Mouse (Mus musculus) bone marrow macrophage, adult 2 months (primary cell): ENCODE measurements at regions not wholly inside any gene's neighbourhood (a gene's known extent, or its start where the extent isn't known, plus 50 kb on each side); places are given as distances from the start of the nearest gene placed in this dataset.

Source experiments
- H3K27ac ChIP-seq: 2 replicates; pipeline ENCODE4 v1.5.1; 2012; ENCODE audit warnings: low read depth, low read length; ENCODE audit not compliant: insufficient read depth
- H3K4me1 ChIP-seq: 2 replicates; pipeline ENCODE4 v1.6.1; 2012; ENCODE audit warnings: low read length; ENCODE audit not compliant: control insufficient read depth, insufficient read depth
- H3K4me3 ChIP-seq: 2 replicates; pipeline ENCODE4 v1.5.1; 2012; ENCODE audit warnings: mild to moderate bottlenecking, low read length, moderate library complexity; ENCODE audit not compliant: insufficient read depth
- CTCF ChIP-seq: IDR thresholded peaks from 2 replicates; pipeline ENCODE4 v1.5.1; 2012; ENCODE audit warnings: low read depth, mild to moderate bottlenecking, low read length, moderate library complexity
- POLR2A ChIP-seq: IDR thresholded peaks from 2 replicates; pipeline ENCODE4 v1.6.1; 2012; ENCODE audit warnings: mild to moderate bottlenecking, low read depth, low read length, borderline replicate concordance

DNA sequence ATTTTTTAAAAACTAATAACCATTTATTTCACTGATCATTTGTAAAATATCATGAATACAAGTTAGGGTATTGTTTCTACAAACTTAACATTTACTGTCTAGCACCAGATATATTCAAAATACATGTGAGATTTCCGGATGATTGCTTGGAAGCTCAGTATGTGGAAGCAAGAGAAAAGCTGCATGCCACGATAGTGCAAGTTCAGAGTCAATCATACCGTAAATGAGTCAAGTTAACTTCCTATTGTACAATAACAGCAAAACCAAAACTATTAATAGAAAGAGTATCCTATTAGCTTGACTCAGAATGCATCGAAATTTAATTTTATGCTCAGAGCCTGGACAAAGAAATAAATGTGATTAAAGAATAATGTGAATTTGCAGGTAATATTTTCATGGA is 1284.6 kb upstream of the Cited2 start:
- Histone ChIP-seq H3K27ac (no peak overlapping the region), H3K4me1 (peaks cover 10% of the 10 kb centered on the region), H3K4me3 (no peak overlapping the region)
- no peak for TF ChIP-seq POLR2A
- no peak for TF ChIP-seq CTCF

DNA sequence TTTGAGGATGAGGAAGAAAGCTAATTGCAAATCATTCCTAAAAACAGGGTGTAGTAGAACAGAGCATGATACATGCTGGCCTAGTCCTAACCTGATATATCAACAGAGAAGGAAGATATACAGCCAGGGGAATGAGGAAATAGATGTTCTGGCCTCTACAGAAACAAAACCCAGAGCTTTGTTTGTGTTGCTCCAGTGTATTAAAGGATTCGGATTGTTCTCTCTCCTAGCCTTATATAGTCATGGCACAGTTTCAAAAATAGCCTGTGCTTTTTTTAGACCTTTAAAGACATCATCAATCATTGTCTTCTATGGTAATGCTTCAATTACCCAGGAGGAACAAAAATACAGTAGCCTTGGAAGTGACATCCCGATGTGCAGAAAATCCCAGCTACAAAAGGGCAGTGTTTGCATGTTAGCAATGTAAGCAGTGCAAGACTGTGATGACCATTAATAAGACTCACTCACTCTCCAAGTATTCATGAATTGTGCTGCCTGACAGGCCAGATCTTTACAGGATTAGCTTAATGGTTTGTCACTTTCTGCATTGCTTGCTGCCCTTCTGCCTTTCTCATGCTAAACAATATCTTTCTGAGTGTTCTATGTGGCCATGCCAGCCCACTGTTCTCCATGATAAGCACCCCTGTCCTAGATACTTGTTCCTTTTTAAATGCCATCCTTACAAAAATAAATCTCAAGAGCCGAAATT is 1281.9 kb upstream of the Cited2 start:
- Histone ChIP-seq H3K4me1 (peaks cover 10% of the 10 kb centered on the region), H3K27ac (no peak overlapping the region), H3K4me3 (no peak overlapping the region)
- no peak for TF ChIP-seq POLR2A
- TF ChIP-seq CTCF = no peak

DNA sequence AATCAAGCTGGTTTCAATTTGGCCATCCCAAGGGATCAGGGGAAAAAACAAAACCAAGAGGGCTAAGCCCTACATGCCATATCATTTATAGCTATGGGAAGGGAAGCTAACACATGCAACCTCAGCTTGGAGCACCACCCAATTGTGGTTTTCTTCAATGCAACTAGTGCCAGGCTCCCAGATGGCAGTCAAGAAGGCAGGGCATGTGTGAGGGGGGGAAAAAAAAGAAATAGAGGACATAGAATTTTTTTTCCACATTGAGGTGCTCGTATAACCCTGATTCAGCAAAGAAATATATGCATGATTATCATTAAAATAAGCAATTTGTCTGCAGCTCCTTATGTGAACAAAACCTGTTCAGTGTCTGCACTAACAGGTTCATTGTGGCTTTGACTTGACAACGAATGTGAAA is 1281.4 kb upstream of the Cited2 start:
- H3K4me1 ChIP-seq = peaks cover 10% of the 10 kb centered on the region
- TF ChIP-seq POLR2A = no peak
- TF ChIP-seq CTCF = no peak
- H3K4me3 ChIP-seq = no peak overlapping the region
- no peak overlapping the region for H3K27ac ChIP-seq

DNA sequence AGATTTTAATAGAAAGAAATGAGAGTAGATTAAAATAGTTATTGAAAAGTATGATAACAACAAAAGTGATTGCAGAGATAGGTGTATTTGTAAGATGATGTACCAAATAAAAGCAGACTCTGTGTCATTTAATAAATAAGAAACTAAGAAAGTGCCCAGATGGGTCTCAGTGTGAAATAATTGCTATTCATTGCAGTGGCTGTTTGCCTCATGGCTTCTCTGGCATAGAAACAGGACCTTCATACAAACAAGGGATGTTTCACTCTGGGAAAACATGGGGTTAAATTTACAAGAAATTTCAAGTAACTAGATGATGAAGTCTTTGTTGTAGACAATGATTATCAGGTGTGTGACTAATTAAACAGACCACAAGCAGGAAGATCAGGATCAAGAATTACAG is 1279.1 kb upstream of the Cited2 start:
- no peak overlapping the region for H3K27ac ChIP-seq
- TF ChIP-seq POLR2A (no peak), CTCF (no peak)
- H3K4me1 ChIP-seq = peaks cover 8% of the 10 kb centered on the region
- H3K4me3 ChIP-seq = no peak overlapping the region

DNA sequence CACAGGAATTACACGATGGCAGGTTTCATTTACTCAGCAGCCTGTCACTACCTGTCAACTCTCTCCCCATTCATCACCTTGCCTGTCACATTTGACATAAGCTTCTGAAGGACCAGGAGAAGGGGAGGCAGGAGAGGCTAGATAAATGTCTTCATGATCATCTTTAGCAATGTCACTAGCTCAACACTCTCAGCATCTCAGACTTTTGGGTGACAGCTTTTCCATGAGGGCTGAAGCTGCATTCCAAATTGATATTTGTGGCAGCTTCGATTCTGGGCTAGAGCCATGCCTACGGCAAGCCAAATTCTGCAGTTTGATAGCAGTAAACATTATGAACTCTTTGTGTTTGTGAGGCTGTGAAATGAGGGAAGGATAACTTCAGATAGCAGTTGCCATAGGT is 1255.1 kb upstream of the Cited2 start:
- no peak overlapping the region for H3K4me3 ChIP-seq
- TF ChIP-seq POLR2A (no peak), CTCF (no peak)
- H3K4me1 ChIP-seq = no peaks in the 10 kb centered on the region; the same call in 1 of the 2 replicates
- H3K27ac ChIP-seq = no peak overlapping the region

DNA sequence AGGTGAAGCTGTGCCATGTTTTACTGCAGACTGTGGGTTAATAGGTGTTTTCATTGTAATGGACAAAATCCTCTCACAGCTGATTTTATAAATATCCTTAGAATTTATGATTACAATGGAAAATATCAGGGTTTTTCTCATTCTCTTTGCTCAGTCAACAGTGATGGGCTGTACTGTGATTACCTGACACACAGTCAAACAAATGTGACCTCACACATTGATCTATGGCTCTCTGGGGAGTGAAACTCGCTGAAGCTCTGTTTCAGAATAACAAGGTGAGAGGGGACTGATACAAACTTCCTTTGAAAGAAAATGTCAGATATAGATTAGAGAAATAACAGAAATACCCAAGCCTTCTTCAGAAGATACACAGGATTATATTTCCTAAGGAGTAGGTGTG is 1253.3 kb upstream of the Cited2 start:
- TF ChIP-seq POLR2A (no peak), CTCF (no peak)
- Histone ChIP-seq H3K4me3 (no peak overlapping the region), H3K27ac (no peak overlapping the region), H3K4me1 (no peaks in the 10 kb centered on the region; the same call in 1 of the 2 replicates)

DNA sequence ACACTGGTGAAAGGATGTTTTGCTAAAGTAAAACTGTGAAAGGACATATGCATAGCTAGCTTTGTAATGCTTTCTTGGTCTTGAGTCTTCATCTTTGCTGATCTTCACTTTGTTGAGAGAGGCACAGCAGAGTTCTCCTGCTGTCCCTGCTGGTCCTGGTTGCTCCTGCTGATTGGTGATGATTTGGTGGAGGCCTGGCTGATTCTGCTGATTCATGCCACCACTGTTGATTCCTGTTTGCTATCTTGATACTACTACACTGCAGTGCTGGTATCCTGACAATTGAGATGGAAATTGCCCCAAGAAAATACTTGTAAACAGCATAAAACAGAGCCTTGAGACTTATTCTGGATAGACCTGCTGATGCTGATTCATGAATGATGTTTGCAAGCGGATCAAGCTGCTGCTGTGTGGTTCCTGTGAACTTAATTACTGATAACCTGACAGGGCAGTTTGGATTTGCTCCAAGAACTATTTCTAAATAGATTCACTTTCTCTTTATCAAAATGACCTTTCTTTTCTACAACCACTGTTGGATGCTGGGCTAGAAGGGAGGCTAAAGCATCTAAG is 1249.0 kb upstream of the Cited2 start:
- H3K4me1 ChIP-seq = no peaks in the 10 kb centered on the region; the same call in 1 of the 2 replicates
- H3K4me3 ChIP-seq = no peak overlapping the region
- H3K27ac ChIP-seq = no peak overlapping the region
- no peak for TF ChIP-seq CTCF
- no peak for TF ChIP-seq POLR2A

DNA sequence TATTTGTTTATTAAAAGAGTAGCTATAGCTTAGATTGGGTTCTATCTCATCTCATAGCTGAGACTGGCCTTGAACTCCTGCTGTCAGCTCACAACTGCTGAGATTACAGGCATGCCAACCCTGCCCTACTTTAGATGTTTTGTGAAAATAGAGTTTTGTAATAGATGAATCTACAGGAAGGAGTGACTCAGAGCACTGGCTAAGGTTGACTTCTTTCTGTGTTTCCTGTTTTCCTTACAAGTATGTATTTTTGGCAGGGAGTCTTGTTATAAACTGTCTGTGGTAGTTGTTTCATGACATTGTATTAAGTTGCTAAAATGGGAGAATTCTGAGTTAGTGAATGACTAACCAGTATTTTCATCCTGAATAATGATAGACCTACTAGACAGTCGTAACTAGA is 1224.4 kb upstream of the Cited2 start:
- peaks cover 2% of the 10 kb centered on the region; the same call in 1 of the 2 replicates for H3K4me1 ChIP-seq
- H3K27ac ChIP-seq = peak overlapping the region; percentile 40
- no peak for TF ChIP-seq POLR2A
- H3K4me3 ChIP-seq = no peak overlapping the region

DNA sequence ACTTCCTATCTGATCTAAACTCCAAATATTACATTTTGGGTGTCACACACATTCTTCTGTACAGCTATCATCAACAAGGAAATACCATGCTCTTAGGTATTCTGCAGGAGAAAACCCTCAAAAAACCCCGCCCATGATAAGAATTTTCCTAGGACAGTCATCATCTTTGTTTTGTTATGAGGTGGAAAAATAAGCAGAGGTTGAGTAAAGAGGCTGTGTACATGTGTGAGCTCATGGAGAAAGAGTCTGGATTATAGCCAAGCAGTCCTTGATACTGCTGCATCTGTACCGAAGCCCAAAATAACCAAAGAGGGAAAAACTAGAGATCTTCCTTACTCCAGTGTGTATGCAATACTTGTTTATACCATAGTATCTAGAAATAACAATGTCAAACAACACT is 1215.3 kb upstream of the Cited2 start:
- H3K27ac ChIP-seq = no peak overlapping the region
- H3K4me3 ChIP-seq = no peak overlapping the region
- no peak for TF ChIP-seq CTCF
- TF ChIP-seq POLR2A = no peak
- H3K4me1 ChIP-seq = peaks cover 2% of the 10 kb centered on the region; the same call in 1 of the 2 replicates

DNA sequence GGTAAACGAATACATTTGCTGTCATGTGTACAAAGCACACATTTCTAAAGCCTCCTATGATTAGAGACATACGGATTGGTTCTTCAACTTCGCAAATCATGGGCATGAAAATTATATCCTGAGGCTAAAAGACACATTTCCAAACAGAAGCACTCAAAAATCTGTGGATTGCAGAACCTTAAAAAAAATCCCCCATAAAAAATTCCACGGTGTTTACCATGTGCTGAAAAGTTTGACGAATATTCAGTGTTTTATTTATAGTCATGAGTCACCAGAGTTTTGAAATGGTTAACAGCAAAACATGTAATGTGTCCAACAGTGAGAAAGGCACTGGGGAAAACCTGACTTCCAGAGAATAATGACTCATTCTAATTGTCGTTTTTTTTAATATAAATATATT is 1214.9 kb upstream of the Cited2 start:
- H3K4me3 ChIP-seq = no peak overlapping the region
- TF ChIP-seq CTCF (no peak), POLR2A (no peak)
- peaks cover 2% of the 10 kb centered on the region; the same call in 1 of the 2 replicates for H3K4me1 ChIP-seq
- H3K27ac ChIP-seq = no peak overlapping the region

DNA sequence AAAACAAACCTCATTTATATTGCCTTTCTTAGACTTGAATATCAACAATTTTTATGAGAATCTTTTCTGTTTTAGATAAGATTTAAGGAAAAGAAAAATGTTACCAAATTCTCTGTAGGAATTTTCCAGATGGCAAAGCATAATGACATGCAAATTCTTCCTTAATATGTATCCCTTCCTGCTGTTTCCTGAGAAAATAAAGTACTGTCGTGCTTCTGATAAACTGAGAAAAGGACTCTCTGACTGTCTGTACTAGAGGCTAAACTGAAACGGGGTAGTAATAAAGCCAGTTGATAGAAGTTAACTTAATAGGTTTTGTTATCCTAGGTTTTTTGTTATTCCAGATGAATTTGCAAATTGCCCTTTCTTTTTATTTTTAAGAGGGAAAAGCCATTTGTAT is 1208.4 kb upstream of the Cited2 start:
- no peaks in the 10 kb centered on the region for H3K4me1 ChIP-seq
- no peak for TF ChIP-seq POLR2A
- TF ChIP-seq CTCF = no peak
- no peak overlapping the region for H3K27ac ChIP-seq
- no peak overlapping the region for H3K4me3 ChIP-seq
